Mouse (Mus musculus) common myeloid progenitor, adult 5-6 weeks (primary cell): ENCODE data around the gene Nfic. TPM values are rescaled to one million over a fixed set of nuclear protein-coding genes. Genes with fewer than 3 reads are reported as not detected.
"Not testable (repeated sequence)": the region's sequence is repeated elsewhere in the genome, so short reads cannot be mapped to it uniquely, and the experiment has no call there.

ENCODE experiments used
- ATAC-seq: replicated peaks from 2 replicates; pipeline ENCODE4 v1.8.0; 2016; ENCODE audit warnings: low read depth, mild to moderate bottlenecking, moderate TSS enrichment, inconsistent platforms; ENCODE audit not compliant: poor library complexity, severe bottlenecking
- total RNA-seq: library from RNA; stranded (forward); fragments of 200-1000, 187-1606 nt; gene quantifications from 2 replicates; pipeline ENCODE4 v1.2.3, GENCODE M21; 2017

Gene Nfic
- total RNA-seq, 1 experiment from 2014 or later: 13.7 TPM

- no peak for ATAC-seq
These were observed 7.0 kb upstream of the Nfic start for GRCm38 (mm10) chr10:81462415-81462804.

GRCm38 (mm10) chr10:81461673-81462414 lies 6.4 kb upstream of the Nfic start:
- no peak; the same call in 1 of the 2 replicates for ATAC-seq

GRCm38 (mm10) chr10:81460951-81461350 lies 5.5 kb upstream of the Nfic start:
- ATAC-seq: no peak

GRCm38 (mm10) chr10:81460471-81460870 lies 5.0 kb upstream of the Nfic start:
- ATAC-seq: no peak

- ATAC-seq: no peak
These were observed 4.0 kb upstream of the Nfic start for GRCm38 (mm10) chr10:81459399-81459798.

- no peak for ATAC-seq
These were observed 2.8 kb upstream of the Nfic start for GRCm38 (mm10) chr10:81458267-81458666.

- ATAC-seq: no peak
These were observed 2.2 kb upstream of the Nfic start for GRCm38 (mm10) chr10:81457624-81458023.

GRCm38 (mm10) chr10:81456983-81457563 lies 1.6 kb upstream of the Nfic start:
- peak; percentile 59 for ATAC-seq

GRCm38 (mm10) chr10:81454106-81454505 lies 1.3 kb downstream of the Nfic start:
- ATAC-seq: no peak

GRCm38 (mm10) chr10:81452947-81453288 lies 2.5 kb downstream of the Nfic start:
- no peak for ATAC-seq

- ATAC-seq: 0 out of 2 replicates have a peak, but pooled peaks have one; percentile 9
These were observed 3.0 kb downstream of the Nfic start for GRCm38 (mm10) chr10:81452237-81452946.

GRCm38 (mm10) chr10:81451365-81451745 lies 4.1 kb downstream of the Nfic start:
- no peak for ATAC-seq

- no peak for ATAC-seq
These were observed 4.6 kb downstream of the Nfic start for GRCm38 (mm10) chr10:81450641-81451364.

GRCm38 (mm10) chr10:81450140-81450539 lies 5.3 kb downstream of the Nfic start:
- ATAC-seq: peak; percentile 88

- not testable (repeated sequence) for ATAC-seq
These were observed 9.9 kb downstream of the Nfic start for GRCm38 (mm10) chr10:81445516-81445915.

GRCm38 (mm10) chr10:81441019-81441418 lies 14.4 kb downstream of the Nfic start:
- ATAC-seq: peak; percentile 89

GRCm38 (mm10) chr10:81435436-81435835 lies 20.0 kb downstream of the Nfic start:
- ATAC-seq: no peak

GRCm38 (mm10) chr10:81434361-81435263 lies 20.8 kb downstream of the Nfic start:
- no peak for ATAC-seq

- ATAC-seq: peak; percentile 37
These were observed 21.7 kb downstream of the Nfic start for GRCm38 (mm10) chr10:81433541-81434289.
